Mouse (Mus musculus): ENCODE measurements around the gene Impg1. TPM values are rescaled to one million over a fixed set of nuclear protein-coding genes. Genes with fewer than 3 reads are reported as not detected.

The Impg1 gene
- total RNA-seq (2021), result not detected in 2 replicates
- long read RNA-seq, experiment 1, result 0 reads
- long read RNA-seq, experiment 2, result 0 reads

GRCm38 (mm10) chr9:80465381-80465780 lies at the start of gene Impg1:
Gene Impg1, minus strand, starts transcription at chr9:80465481.
- DNase-seq, result no peak

GRCm38 (mm10) chr9:80509464-80510153 lies 44.3 kb upstream of the Impg1 start:
- no peak for DNase-seq

- no peak for DNase-seq
These were observed 39.3 kb upstream of the Impg1 start for GRCm38 (mm10) chr9:80504496-80505012.

- DNase-seq, result no peak
These were observed 26.3 kb upstream of the Impg1 start for GRCm38 (mm10) chr9:80491591-80491990.

GRCm38 (mm10) chr9:80460420-80460819 lies 4.9 kb downstream of the Impg1 start:
- DNase-seq, result no peak

GRCm38 (mm10) chr9:80450467-80451261 lies 14.6 kb downstream of the Impg1 start:
- DNase-seq, result no peak

GRCm38 (mm10) chr9:80441096-80441710 lies 24.1 kb downstream of the Impg1 start:
- no peak for DNase-seq

- DNase-seq, result no peak
These were observed 73.9 kb downstream of the Impg1 start for GRCm38 (mm10) chr9:80391404-80391803.

GRCm38 (mm10) chr9:80391002-80391401 lies 74.3 kb downstream of the Impg1 start:
- DNase-seq, result no peak

GRCm38 (mm10) chr9:80387890-80388289 lies 77.4 kb downstream of the Impg1 start:
- DNase-seq, result no peak

- peak; percentile 15 for DNase-seq
These were observed 78.8 kb downstream of the Impg1 start for GRCm38 (mm10) chr9:80386492-80386891.

- DNase-seq, result peak; percentile 49
These were observed 79.3 kb downstream of the Impg1 start for GRCm38 (mm10) chr9:80386000-80386399.

GRCm38 (mm10) chr9:80382711-80383110 lies 82.6 kb downstream of the Impg1 start:
- no peak for DNase-seq

GRCm38 (mm10) chr9:80380078-80380645 lies 85.1 kb downstream of the Impg1 start:
- no peak for DNase-seq

- no peak for DNase-seq
These were observed 91.2 kb downstream of the Impg1 start for GRCm38 (mm10) chr9:80374100-80374499.

GRCm38 (mm10) chr9:80373304-80373739 lies 92.0 kb downstream of the Impg1 start:
- no peak for DNase-seq

- no peak for DNase-seq
These were observed 96.6 kb downstream of the Impg1 start for GRCm38 (mm10) chr9:80368636-80369035.

- DNase-seq, result no peak
These were observed 97.6 kb downstream of the Impg1 start for GRCm38 (mm10) chr9:80367520-80368204.

GRCm38 (mm10) chr9:80360063-80360462 lies 105.2 kb downstream of the Impg1 start:
- DNase-seq, result no peak

- DNase-seq, result no peak
These were observed 113.5 kb downstream of the Impg1 start for GRCm38 (mm10) chr9:80351678-80352331.

- DNase-seq, result no peak
These were observed 114.0 kb downstream of the Impg1 start for GRCm38 (mm10) chr9:80351295-80351677.

Measured in adrenal gland, postnatal 14 days (tissue).